Mouse (Mus musculus) megakaryocyte progenitor cell, adult 5-6 weeks (primary cell): ENCODE results near the gene Ggct. TPM values are rescaled to one million over a fixed set of nuclear protein-coding genes. Genes with fewer than 3 reads are reported as not detected.
"Not testable (repeated sequence)": the region's sequence is repeated elsewhere in the genome, so short reads cannot be mapped to it uniquely, and the experiment has no call there.

ENCODE experiments used
- ATAC-seq: replicated peaks from 2 replicates; pipeline ENCODE4 v1.8.0; 2016; ENCODE audit warnings: mild to moderate bottlenecking, moderate TSS enrichment, inconsistent platforms; ENCODE audit not compliant: poor library complexity
- total RNA-seq, 2 experiments: library from RNA; stranded (forward) in 1 of 2; stranded (reverse) in 1 of 2; fragments of 157-497, 149-512 nt in 1 of 2; fragments of 200-1000 nt in 1 of 2; gene quantifications; 2 replicates each; pipeline versions ENCODE4 v1.2.3 to v1.2.4; 2015 to 2017

Ggct gene
- total RNA-seq, 2 experiments from 2014 or later: 12.5 to 25.1 TPM

- peak; percentile 84 for ATAC-seq
Observed at GRCm38 (mm10) chr6:54954659-54955414, 37.9 kb downstream of the Ggct start.

DNA sequence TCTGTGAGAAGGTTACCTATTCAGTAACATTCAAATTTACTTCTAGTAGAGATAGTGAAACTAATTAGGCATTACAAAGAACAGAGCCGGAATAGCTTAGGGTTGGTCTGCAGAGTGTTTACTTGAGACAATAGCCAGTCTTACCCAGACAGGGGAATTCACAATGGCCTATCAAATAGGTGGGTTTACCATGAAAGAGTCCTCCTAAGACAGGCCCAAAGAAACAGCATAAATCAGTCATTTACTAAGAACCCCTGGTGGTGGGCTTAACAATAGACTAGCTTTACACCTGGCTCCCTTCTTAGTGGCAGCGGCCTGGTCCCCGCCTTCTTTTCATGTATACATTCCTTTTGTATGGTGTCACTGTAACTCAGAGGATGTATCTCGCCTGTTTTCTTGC, 39.4 kb downstream of the Ggct start:
- ATAC-seq: not testable (repeated sequence)

DNA sequence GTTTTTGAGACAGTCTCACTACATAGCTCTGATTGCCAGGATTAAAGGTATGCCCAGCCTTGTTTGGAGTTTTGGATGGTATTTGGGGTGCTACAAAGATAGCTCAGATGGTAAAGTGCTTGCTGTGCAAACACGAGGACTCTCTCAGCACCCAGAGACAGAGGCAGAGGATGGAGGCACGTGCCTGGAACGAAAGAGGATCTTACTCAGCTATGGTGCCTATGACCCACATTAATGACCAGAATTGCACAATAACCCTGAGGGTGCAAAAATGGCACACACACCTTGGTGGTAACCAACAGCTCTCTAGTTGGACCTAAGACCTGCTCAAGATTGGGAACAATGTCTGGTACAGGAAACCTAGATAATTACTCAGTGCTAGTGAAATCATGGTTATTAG, 40.2 kb downstream of the Ggct start:
- no peak for ATAC-seq

DNA sequence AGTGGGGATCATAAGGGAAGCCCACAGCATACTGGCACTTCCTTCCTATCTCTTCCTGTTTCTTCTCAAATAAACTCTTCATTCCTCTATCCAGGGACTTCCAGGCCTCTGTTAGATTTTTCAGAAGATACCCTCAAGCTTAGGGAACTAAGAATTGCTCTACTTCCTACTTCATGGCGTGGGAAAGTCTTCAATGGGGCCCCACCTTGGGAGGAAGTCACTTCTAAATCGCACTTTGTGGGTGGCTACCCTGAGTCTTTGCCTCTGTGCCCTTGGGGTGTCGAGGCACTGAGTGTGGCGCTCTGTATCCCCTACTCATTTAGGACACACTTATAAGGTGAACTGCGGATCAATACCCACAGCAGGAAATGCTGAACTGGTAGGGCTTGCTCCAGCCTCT, 44.1 kb downstream of the Ggct start:
- ATAC-seq: peak; percentile 54

DNA sequence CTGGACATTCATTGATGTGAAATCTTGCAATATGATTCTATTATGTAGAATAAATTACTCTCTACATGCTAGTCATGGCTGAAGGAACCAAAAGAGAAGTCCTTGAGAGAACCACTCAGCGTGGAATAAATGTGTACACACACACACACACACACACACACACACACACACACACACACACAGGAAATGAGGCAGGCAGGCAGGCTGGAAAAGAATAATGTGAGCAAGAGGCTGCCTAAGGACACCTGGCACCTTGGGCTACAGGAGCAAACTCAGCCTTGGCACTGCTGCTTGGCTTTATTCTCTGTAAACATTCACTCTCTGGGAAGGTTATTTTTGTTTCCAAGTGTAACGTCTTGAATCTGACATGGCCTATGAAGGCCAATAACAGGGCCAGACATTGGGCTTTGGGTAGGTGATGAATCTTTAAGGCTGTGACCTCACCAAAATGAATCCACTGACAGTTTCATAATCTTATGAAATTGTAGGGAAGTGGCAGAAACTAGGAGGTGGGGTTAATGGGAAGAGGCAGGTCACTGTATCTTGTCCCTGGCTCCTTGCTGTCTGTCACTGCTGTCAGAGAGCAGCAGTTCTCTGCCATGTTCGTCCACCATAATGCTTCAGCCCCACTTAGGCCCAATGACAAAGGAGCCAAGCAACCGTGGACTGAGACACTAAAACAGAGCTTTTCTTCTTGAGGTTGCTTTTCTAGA, 46.4 kb downstream of the Ggct start:
- ATAC-seq: peak; percentile 79

DNA sequence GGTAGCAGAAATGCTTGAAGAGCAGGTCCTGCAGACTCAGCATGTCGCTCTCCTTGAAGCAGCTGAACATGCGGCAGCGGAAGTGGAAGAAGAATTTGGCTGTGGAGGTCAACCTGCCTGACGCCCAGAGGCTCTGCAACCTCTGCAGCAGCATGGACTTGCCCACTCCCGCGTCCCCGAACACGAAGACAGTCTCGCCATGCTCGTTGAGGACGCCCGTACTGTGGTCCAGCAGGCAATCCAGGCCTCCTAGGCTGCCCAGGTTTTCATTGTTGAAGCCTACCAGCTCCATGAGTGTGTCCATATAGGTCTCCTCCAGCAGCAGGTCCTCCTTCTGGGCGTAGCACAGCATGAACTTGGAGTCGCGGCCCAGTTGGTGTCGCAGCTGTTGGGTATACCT, 48.2 kb downstream of the Ggct start:
- ATAC-seq: no peak

GRCm38 (mm10) chr6:54943753-54944152, 49.0 kb downstream of the Ggct start:
- no peak for ATAC-seq

DNA sequence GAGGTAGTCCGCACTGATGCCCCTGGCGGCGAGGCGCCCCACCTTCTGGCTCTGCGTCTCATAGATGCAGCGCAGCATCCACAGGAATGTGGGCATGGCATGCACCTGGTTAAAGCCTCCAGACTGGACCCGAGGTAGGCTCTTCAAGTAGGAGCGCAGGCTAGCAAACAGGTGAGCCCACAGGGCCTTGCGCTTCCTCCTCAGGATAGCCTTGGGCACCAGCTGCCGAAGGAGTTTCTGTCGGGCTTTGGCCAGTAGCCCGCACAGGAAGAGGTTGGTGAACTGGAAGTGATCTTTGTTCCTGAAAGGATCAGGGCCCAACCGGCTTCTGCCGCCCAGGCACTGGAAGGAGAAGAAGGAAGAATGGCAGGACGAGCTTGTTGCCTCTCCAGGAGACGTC, 49.5 kb downstream of the Ggct start:
- no peak for ATAC-seq

DNA sequence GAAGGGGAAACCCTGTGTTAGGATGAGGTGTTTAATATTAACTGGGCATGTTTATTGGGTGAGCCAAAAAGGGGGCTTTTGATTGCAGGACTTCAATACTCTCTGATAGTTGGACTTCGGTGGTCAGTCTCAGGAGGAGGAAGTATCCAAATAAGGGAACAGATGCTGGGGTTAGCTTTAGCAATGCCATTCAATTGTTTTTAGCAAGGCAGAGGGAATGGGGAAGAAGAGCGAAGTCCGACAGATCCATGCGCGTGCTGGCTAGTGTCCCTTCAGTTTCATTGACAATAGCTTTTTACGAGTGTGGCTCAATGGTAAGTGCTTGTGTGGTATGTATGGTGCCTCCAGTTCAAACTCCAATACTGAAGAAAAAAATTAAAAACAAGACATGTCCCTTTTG, 51.6 kb downstream of the Ggct start:
- peak; percentile 41; the same call in 1 of the 2 replicates for ATAC-seq

DNA sequence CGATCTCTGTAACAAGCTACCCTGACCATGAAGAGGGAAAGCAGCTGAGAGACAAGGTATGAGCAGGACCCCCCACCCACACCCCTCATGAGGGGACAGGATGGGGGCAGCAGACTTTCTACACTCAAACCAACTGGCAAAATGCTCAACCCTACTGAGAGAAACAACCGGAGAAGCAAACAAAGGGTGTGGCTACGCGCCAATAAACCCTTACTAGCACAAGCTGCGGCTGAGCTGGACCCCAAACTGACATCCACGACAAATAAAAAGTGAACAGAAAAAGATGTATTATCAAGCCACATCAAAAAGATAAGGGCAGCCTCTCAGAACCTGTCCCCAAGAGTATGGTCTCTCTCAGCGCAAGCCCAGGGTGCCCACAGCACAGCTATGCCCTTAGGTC, 52.6 kb downstream of the Ggct start:
- no peak for ATAC-seq

DNA sequence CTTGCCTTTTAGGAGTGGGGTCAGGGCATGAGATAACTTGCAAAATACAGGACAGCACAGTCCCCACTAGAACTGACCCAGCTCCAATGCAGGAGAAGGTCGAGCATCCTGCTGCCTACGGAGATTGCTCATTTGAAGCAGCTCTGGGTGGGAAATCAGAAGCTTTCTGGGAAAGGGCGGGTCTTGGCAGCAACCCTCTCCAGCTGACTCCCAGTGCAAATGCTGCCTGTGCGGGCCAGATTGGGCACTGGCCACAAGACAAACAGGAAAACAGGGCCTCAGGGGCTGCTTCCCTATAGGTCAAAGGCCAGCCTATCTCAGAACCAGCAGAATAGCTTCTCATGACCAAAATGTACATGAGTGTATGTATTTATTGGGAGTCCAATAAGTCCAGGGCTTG, 53.1 kb downstream of the Ggct start:
- peak; percentile 47 for ATAC-seq

DNA sequence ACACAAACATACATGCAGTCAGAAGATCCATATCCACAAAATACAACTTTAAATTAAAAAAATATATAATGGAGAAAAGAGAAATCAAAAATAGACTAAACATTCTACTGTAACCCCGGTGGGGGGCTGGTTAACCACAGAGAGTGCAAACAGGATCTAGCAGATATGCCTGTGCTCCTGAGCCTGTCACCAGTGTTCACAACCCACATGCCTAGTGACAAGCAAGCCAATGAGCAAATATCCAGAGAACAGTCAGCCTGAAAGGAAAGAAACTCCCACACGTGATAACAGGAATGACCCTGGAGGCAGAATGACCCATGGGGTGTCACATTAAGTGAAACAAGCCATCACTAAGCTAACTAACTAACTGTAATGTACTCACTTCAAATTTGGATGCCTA, 56.3 kb downstream of the Ggct start:
- ATAC-seq: no peak; the same call in 1 of the 2 replicates

DNA sequence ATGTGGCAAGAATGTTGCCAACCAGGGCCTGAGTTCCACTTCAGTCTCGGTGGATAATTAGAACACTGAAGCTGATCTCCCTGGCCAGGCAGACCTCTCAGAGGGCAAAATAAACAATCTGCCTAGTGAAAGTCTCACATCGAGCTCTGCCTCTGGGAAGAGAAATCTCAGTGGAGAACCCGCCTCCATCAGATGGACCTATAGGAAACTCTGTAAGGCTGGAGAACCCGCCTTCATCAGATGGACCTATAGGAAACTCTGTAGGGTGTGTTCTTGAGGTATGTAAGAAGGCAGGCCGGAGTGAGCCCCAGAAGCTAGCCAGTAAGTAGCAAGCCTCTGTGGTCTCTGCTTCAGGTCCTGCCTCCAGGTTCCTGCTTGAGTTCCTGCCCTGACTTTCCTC, 57.8 kb downstream of the Ggct start:
- no peak for ATAC-seq

GRCm38 (mm10) chr6:54934313-54934712, 58.4 kb downstream of the Ggct start:
- ATAC-seq: peak; percentile 68

DNA sequence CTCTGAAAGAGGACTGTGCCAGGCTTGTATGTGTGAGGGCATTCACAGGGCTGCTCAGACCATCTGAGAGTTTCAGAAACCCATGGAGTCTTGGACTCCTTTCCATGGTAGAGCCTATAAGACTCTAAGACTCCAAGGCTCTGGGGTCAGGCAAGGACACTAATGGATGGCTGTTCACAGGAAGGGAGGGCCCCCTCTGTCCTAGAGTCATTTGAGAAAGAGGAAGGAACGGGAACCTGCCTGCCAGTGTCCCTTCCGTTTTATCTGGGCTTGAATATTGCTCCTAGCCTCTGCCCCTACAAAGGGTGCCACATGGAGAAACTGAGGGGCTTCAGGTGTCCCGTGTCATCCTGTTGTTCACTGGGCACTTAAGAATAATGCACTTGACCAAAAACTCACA, 58.9 kb downstream of the Ggct start:
- peak; percentile 76 for ATAC-seq

DNA sequence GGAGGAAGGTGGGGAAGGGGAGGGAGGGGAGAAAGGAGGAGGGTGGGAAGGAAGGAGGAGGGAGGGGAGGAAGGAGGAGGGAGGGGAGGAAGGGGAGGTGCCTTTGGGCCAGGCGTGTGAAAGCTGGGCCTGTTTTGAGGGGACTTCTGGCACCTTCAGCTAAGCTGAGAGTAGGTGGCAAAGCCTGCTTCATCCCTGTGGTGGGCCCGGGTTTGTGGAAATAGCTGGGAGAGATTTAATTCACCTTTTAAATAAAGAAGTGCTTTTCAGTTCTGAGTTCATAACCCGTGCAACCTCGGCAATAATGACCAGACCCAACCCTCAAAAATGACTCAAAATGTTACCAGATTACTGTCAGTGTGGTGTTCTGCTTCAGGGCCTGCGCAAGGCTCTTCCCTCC, 59.5 kb downstream of the Ggct start:
- ATAC-seq: no peak

Other genes with a start within 250 kb of the Ggct start
- 71.1 and 75.3 TPM in 2 replicates for gene Znrf2, start 176.0 kb downstream of the Ggct start, total RNA-seq (2015)
- 61.4 and 66.6 TPM in 2 replicates for gene Znrf2, start 176.0 kb downstream of the Ggct start, total RNA-seq (2017)
- 6.2 TPM in 2 replicates for gene Nod1, start 20.3 kb downstream of the Ggct start, total RNA-seq (2015)
- gene Nod1, start 20.3 kb downstream of the Ggct start, total RNA-seq (2017): 4.6 and 5.2 TPM in 2 replicates
- 56.7 and 57.1 TPM in 2 replicates for gene Gars, start 45.1 kb upstream of the Ggct start, total RNA-seq (2015)
- 118 and 130 TPM in 2 replicates for gene Gars, start 45.1 kb upstream of the Ggct start, total RNA-seq (2017)
- not detected in 2 replicates for gene Crhr2, start 140.1 kb upstream of the Ggct start, total RNA-seq (2015)
- not detected in 2 replicates for gene Crhr2, start 140.1 kb upstream of the Ggct start, total RNA-seq (2017)
- not detected in 2 replicates for gene Inmt, start 182.1 kb upstream of the Ggct start, total RNA-seq (2015)
- gene Inmt, start 182.1 kb upstream of the Ggct start, total RNA-seq (2017): not detected in 2 replicates
- gene Mindy4, start 210.4 kb upstream of the Ggct start, total RNA-seq (2015): 2.0 and 3.0 TPM in 2 replicates
- gene Mindy4, start 210.4 kb upstream of the Ggct start, total RNA-seq (2017): 4.6 and 5.7 TPM in 2 replicates